Mouse (Mus musculus) forebrain, embryonic 13.5 days (tissue): ENCODE results near the gene Setd5. TPM values are rescaled to one million over a fixed set of nuclear protein-coding genes. Genes with fewer than 3 reads are reported as not detected.
A peak's percentile ranks its signal among the peaks of the same experiment; 100 is the strongest.

Source experiments
- ATAC-seq: fragments of 200-750 bp; cut with Nextera tagmentation; 2 replicates; pipeline ENCODE4 v1.8.0; 2017
- H3K27ac ChIP-seq: fragments of 300-500 bp; sonication (generic); 2 replicates; pipeline ENCODE4 v1.5.1; 2015; ENCODE audit warnings: inconsistent platforms, mild to moderate bottlenecking, moderate library complexity
- H3K27me3 ChIP-seq: fragments of 300-500 bp; sonication (generic); 2 replicates; pipeline ENCODE4 v1.6.1; 2015; ENCODE audit warnings: mild to moderate bottlenecking, inconsistent platforms
- H3K36me3 ChIP-seq: fragments of 300-500 bp; sonication (generic); 2 replicates; pipeline ENCODE4 v1.6.1; 2015; ENCODE audit warnings: mild to moderate bottlenecking, inconsistent platforms; ENCODE audit not compliant: poor library complexity, severe bottlenecking
- H3K4me1 ChIP-seq: fragments of 300-500 bp; sonication (generic); 2 replicates; pipeline ENCODE4 v1.6.1; 2015; ENCODE audit warnings: inconsistent platforms
- H3K4me2 ChIP-seq: fragments of 300-500 bp; sonication (generic); 2 replicates; pipeline ENCODE4 v1.6.1; 2015; ENCODE audit warnings: inconsistent platforms, mild to moderate bottlenecking, moderate library complexity
- H3K4me3 ChIP-seq: fragments of 300-500 bp; sonication (generic); 2 replicates; pipeline ENCODE4 v1.5.1; 2015; ENCODE audit warnings: mild to moderate bottlenecking, inconsistent platforms
- H3K9ac ChIP-seq: fragments of 300-500 bp; sonication (generic); 2 replicates; pipeline ENCODE4 v1.6.1; 2015; ENCODE audit warnings: mild to moderate bottlenecking, inconsistent platforms
- H3K9me3 ChIP-seq: fragments of 300-500 bp; sonication (generic); replicated peaks from 2 replicates; pipeline ENCODE4 v1.6.1; 2016; ENCODE audit warnings: inconsistent platforms
- WGBS: fragments of 180-500 bp; shearing (Covaris S2); methylation state at CpG from one replicate; pipeline ENCODE4 v1.1.7; 2015; 5-methylcytosine and 5-hydroxymethylcytosine counted together
- polyA plus RNA-seq: library from polyadenylated mRNA; unstranded; fragments of >200 nt; fragmentation: Nextera tagmentation; extraction: Ambion mirVana; gene quantifications from 2 replicates; pipeline ENCODE4 v1.2.1, GENCODE M21; 2015

The Setd5 gene
- polyA plus RNA-seq, 1 experiment from 2014 or later: 56.9 TPM

DNA sequence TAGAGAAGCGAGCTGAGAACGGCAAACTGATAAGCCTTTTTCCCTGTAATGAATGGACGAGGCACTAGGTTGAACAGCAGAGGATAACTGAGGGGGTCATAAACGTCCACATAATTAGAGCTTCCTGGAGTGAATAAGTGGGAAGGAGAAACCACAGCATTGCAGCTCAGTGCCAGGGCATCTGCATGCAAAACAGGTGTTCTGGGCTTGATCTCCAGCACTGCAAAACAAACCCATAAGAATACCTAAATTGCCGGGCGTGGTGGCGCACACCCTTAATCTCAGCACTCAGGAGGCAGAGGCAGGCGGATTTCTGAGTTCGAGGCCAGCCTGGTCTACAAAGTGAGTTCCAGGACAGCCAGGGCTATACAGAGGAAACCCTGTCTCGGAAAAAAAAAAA, 13.8 kb upstream of the Setd5 start:
- Histone ChIP-seq H3K27me3 (no peaks in the 10 kb centered on the region), H3K27ac (no peak overlapping the region), H3K36me3 (peaks cover 93% of the 10 kb centered on the region), H3K9ac (no peak overlapping the region), H3K4me3 (no peak overlapping the region), H3K4me2 (no peak overlapping the region), H3K9me3 (no peaks in the 10 kb centered on the region), H3K4me1 (peaks cover 6% of the 10 kb centered on the region)
- ATAC-seq: no peak
- WGBS: 89% methylated on average over 10 of the region's 10 CpGs

DNA sequence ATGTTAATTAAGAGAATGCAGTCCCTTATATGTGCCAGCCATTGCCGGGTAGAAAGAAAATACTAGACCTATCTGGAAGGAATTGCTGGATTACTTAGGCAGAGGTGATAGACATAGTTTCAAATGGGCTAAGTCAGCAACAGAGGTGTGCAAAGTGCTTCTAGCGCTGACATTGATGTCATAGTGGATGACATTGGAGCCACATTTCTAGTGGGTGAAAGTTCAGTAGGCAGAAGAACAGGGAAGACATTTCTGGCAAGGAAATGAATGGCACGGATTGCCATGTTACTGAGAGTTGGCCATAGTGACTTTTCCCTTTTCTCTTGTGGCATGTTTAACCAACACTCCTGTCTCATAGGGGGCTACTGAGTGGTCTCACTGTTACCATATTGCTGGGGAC, 12.0 kb upstream of the Setd5 start:
- H3K4me2 ChIP-seq: no peak overlapping the region
- H3K27me3 ChIP-seq: no peaks in the 10 kb centered on the region
- H3K36me3 ChIP-seq: peaks cover 90% of the 10 kb centered on the region
- no peak overlapping the region for H3K9ac ChIP-seq
- no peak for ATAC-seq
- no peaks in the 10 kb centered on the region for H3K9me3 ChIP-seq
- H3K4me3 ChIP-seq: no peak overlapping the region
- WGBS: 94% methylated on average over 3 of the region's 3 CpGs
- H3K27ac ChIP-seq: no peak overlapping the region
- H3K4me1 ChIP-seq: peaks cover 6% of the 10 kb centered on the region

DNA sequence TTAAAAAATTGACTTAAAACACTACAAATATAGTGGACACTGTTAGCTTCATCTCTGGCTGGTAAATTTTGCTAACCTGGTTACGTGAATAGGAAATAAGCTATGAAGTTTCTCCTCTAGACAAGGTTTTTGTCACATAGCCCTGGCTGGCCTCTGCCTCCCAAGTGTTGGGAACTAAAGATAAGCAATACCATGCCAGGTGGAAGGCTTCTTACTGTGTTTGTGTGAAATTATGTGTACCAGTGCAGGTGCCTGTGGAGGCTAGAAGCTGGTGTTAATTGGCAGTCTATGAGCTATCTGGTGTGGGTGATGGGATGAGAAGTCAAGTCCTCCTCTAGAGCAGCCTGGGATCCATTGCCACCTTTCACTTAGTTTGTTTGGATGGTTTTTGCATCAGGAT, 8.0 kb upstream of the Setd5 start:
- no peaks in the 10 kb centered on the region for H3K9me3 ChIP-seq
- no peak for ATAC-seq
- H3K9ac ChIP-seq: no peak overlapping the region
- no peaks in the 10 kb centered on the region for H3K27me3 ChIP-seq
- H3K36me3 ChIP-seq: peaks cover 57% of the 10 kb centered on the region
- no peak overlapping the region for H3K27ac ChIP-seq
- H3K4me2 ChIP-seq: no peak overlapping the region
- H3K4me3 ChIP-seq: no peak overlapping the region
- WGBS: 93% methylated on average over 1 of the region's 1 CpGs
- peaks cover 10% of the 10 kb centered on the region for H3K4me1 ChIP-seq

DNA sequence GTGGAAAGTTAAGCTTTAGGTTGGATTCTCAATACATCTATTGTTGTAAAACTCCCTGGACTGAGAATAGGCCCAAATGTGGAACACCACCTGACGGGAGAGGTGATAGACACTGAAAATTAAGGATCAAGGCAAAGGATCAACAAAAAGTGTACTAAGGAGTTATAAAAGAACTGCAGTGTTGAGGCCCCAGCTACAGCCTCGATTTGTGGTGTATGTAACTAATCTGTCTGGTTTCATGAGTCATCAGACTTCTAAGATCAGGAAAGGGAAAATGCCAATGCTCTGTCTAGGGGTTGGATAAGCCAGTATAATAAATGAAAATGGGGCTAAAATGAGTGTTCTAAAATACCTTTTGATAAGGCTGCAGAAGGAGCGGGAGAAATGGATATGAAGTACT, 1.9 kb upstream of the Setd5 start:
- 18% methylated on average over 3 of the region's 3 CpGs for whole genome bisulfite sequencing
- H3K27ac ChIP-seq: peak overlapping the region; percentile 99; the same call in 1 of the 2 replicates
- H3K27me3 ChIP-seq: no peaks in the 10 kb centered on the region
- H3K4me1 ChIP-seq: peaks cover 44% of the 10 kb centered on the region
- H3K9ac ChIP-seq: peak overlapping the region; percentile 94
- no peaks in the 10 kb centered on the region for H3K9me3 ChIP-seq
- H3K4me3 ChIP-seq: peak overlapping the region; percentile 73
- ATAC-seq: no peak
- H3K36me3 ChIP-seq: peaks cover 3% of the 10 kb centered on the region
- peak overlapping the region; percentile 93 for H3K4me2 ChIP-seq

DNA sequence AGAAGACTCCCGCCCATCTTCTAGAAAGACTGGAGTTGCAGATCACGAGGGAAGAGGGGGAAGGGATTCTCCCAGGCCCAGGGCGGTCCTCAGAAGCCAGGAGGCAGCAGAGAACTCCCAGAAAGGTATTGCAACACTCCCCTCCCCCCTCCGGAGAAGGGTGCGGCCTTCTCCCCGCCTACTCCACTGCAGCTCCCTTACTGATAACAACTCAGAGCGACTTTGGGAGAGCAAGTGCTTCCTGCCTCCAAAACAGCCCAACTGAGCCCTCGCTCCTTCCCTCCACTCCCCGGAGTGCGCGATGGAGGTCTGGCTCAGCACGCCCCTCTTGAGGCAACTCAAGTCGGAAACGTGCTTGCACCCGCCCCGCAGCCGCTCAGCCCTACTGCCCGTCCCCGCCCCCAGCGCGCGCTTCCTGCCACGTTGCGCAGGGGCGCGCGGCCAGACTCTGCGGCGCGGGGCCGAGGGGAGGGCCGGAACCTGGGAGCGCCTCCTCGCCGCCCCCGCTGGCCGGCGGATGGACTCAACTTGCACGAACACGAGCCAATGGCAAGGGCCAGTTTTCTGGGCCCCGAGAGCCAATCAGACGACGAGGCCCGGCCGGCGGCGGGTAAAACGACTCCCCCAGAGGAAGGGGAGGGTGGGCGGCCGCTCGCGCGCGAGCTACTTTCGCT, 1.0 kb upstream of the Setd5 start:
- ATAC-seq: peak; percentile 79
- peak overlapping the region; percentile 94 for H3K9ac ChIP-seq
- WGBS: under 1% methylated on average over 36 of the region's 55 CpGs
- H3K36me3 ChIP-seq: peaks cover 2% of the 10 kb centered on the region
- peak overlapping the region; percentile 93 for H3K4me2 ChIP-seq
- peak overlapping the region; percentile 99 for H3K27ac ChIP-seq
- no peaks in the 10 kb centered on the region for H3K9me3 ChIP-seq
- peaks cover 46% of the 10 kb centered on the region for H3K4me1 ChIP-seq
- no peaks in the 10 kb centered on the region for H3K27me3 ChIP-seq
- peak overlapping the region; percentile 73 for H3K4me3 ChIP-seq

DNA sequence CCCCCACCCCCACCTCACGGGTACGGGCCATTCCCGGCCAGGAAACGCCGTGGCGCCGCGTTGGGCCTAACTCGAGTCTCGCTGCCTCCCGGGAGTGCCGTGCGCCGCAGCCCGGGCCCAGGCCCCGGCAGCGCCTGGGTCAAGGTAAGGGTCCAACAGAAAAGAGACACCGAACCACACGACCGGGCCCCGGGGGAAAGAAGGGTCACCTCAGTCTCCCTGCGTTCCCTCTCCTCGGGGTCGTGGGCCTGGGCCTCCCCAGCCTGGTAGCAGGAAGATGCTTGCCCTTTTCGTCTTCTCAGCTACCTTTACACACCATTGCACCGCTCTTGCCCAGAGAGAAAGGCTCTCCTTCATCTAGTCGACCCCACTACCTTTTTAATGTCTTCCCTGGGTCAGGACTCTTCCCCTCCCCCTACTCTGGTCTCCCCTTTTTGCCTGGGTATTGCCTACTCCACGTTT, 435 bp downstream of the Setd5 start:
- Histone ChIP-seq H3K36me3 (no peaks in the 10 kb centered on the region), H3K4me1 (peaks cover 61% of the 10 kb centered on the region), H3K4me2 (peak overlapping the region; percentile 93), H3K9ac (peak overlapping the region; percentile 94), H3K4me3 (peak overlapping the region; percentile 73), H3K27me3 (no peaks in the 10 kb centered on the region), H3K27ac (peak overlapping the region; percentile 99), H3K9me3 (no peaks in the 10 kb centered on the region)
- WGBS: under 1% methylated on average over 25 of the region's 28 CpGs
- no peak for ATAC-seq

DNA sequence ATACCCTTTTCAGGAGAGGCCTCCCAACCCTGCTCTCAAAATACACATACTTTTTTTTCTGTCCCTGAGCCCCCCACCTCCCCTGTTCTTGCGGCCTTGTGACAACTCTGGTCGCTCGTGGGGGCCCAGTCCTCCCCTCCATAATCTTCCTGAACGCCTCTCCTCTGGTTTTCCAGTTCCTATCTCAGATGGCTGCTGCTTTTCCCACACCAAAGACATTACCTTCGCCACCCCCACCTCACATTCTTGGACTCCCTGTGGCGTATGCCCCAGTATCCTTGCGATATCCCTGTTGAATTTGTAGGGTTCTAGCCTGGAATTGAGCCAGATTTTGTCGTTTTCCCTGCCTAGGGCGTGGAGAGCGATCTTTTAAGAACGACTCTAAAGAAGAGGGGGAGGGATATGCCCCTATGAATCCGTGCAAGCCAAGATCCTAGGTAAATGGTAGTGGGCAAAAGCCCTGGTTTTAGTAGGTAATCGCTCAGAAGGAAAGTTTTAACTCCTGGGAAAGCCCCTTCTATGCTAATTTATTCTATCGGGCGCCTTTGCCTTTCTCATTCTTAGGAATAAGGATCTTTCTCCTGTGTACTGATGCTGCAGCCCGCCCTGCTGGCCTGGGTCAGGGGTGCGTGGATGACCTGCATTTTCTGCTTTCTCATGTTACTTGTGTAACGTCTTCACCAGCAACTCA, 1.0 kb downstream of the Setd5 start:
- peak overlapping the region; percentile 93 for H3K4me2 ChIP-seq
- H3K9me3 ChIP-seq: no peaks in the 10 kb centered on the region
- H3K27me3 ChIP-seq: no peaks in the 10 kb centered on the region
- H3K9ac ChIP-seq: peak overlapping the region; percentile 94
- ATAC-seq: no peak
- peak overlapping the region; percentile 73 for H3K4me3 ChIP-seq
- WGBS: under 1% methylated on average over 18 of the region's 18 CpGs
- no peaks in the 10 kb centered on the region for H3K36me3 ChIP-seq
- peaks cover 60% of the 10 kb centered on the region for H3K4me1 ChIP-seq
- peak overlapping the region; percentile 99 for H3K27ac ChIP-seq

DNA sequence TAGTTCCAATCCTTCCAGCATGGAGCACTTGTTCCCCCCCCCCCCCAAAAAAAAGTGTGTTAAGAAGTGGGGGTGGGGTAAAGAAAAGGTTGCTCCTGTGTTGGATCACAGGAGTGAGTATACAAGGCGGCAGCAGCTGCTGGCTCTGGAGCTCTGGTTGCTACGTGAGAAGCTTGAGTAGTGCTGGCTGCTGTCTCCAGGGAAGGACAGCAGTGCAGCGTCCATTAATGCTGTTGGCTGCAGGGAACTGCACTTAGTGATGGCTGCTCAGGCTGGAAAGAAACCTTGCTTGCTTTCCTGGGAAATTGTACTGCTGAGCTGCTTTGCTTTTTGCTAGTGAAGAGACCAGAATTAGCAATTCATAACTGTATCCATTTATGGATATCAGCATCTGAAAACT, 2.3 kb downstream of the Setd5 start:
- ATAC-seq: no peak
- Histone ChIP-seq H3K36me3 (no peaks in the 10 kb centered on the region), H3K4me2 (peak overlapping the region; percentile 93), H3K9ac (peak overlapping the region; percentile 94), H3K4me3 (peak overlapping the region; percentile 73), H3K27ac (peak overlapping the region; percentile 69), H3K9me3 (no peaks in the 10 kb centered on the region), H3K4me1 (peaks cover 61% of the 10 kb centered on the region), H3K27me3 (no peaks in the 10 kb centered on the region)
- 0% methylated on average over 3 of the region's 3 CpGs for WGBS

DNA sequence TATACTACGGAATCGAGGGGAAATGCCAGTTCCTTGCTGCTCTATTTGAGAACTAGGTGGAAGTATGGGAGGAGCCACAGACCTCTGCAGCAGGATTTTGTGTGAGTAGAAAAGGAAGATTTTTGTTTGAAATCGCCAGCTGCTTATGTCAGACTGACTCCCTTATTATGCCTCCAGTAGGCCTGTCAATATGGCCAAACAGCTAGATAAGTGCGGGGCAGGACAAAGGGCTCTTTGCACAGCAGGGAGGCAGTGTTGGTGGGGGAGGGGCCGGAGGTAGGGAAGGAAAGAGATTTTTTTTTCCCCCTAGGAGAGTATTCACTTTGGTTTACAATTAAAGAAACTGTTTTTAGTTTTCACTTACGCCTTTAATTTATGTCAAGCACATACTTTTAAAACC, 5.1 kb downstream of the Setd5 start:
- H3K4me3 ChIP-seq: peak overlapping the region; percentile 22
- no peak; the same call in 1 of the 2 replicates for ATAC-seq
- H3K27me3 ChIP-seq: no peaks in the 10 kb centered on the region
- H3K4me2 ChIP-seq: peak overlapping the region; percentile 54
- WGBS: 7% methylated on average over 6 of the region's 6 CpGs
- H3K9me3 ChIP-seq: no peaks in the 10 kb centered on the region
- peak overlapping the region; percentile 60 for H3K9ac ChIP-seq
- peak overlapping the region; percentile 76 for H3K27ac ChIP-seq
- H3K4me1 ChIP-seq: peaks cover 50% of the 10 kb centered on the region
- no peaks in the 10 kb centered on the region for H3K36me3 ChIP-seq

DNA sequence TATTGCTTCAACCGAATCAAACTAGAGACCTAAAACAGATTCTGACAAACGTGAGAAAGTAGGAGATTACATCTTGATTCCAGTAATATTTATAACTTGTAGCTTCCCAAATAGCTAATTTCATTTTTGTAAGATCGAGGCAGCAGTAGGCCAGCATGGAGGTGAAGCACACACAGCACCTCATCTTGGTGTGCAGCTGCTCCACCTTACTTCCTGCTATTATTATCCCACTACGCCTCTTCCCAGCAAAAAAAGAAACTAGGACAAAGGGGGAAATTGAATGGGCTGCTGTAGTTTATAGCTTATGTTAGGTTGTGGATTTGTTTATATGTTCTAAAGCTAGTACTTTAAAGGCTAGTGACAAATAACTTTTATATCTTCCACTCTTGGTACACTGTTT, 7.4 kb downstream of the Setd5 start:
- Histone ChIP-seq H3K4me3 (no peak overlapping the region), H3K27me3 (no peaks in the 10 kb centered on the region), H3K36me3 (no peaks in the 10 kb centered on the region), H3K4me2 (no peak overlapping the region), H3K9me3 (no peaks in the 10 kb centered on the region), H3K9ac (no peak overlapping the region), H3K27ac (no peak overlapping the region), H3K4me1 (peaks cover 36% of the 10 kb centered on the region)
- no peak for ATAC-seq
- 61% methylated on average over 4 of the region's 4 CpGs for WGBS

DNA sequence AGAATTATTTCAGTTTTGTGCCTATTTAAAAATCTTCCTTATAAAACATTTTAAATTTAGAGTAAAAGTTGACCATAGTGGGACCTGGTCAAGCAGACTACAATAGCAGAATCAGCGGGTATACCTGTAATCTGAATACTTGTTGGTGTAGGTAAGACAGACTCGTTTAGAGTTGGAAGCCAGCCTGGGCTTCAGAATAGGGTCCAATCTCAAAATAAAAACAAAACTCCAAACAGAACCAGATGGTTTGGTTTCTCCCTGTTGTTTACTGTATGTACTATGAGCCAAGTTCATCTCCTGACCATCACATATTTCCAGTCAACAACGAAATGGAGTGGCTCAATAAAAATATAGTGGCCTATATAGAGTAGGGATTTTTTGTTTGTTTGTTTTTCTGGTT, 16.0 kb downstream of the Setd5 start:
- H3K27ac ChIP-seq: no peak overlapping the region
- WGBS: 88% methylated on average over 3 of the region's 3 CpGs
- no peak overlapping the region for H3K9ac ChIP-seq
- ATAC-seq: no peak
- no peaks in the 10 kb centered on the region for H3K36me3 ChIP-seq
- H3K4me3 ChIP-seq: no peak overlapping the region
- H3K9me3 ChIP-seq: no peaks in the 10 kb centered on the region
- H3K4me1 ChIP-seq: no peaks in the 10 kb centered on the region
- H3K4me2 ChIP-seq: no peak overlapping the region
- no peaks in the 10 kb centered on the region for H3K27me3 ChIP-seq

DNA sequence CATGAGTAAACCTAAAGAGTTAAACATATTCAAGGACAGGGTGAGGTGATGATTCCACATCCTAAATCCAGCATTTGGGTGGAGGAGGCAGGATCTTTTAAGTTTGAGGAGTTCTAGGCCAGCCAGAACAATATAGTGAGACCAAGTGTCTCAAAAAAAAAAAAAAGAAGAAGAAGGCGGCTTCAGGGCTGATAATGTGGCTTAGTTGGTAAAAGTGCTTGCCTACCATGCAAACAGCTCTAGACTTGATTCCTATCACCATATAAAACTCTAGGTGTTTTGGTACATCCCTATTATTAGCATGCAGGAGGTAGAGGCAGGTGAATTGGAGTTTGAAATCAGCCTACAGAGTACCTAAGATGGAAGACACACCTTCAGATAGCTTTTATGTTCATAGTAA, 18.4 kb downstream of the Setd5 start:
- ATAC-seq: no peak
- H3K9ac ChIP-seq: no peak overlapping the region
- 95% methylated on average over 1 of the region's 1 CpGs for WGBS
- H3K27ac ChIP-seq: no peak overlapping the region
- H3K4me1 ChIP-seq: peaks cover 18% of the 10 kb centered on the region
- H3K27me3 ChIP-seq: no peaks in the 10 kb centered on the region
- no peak overlapping the region for H3K4me3 ChIP-seq
- no peak overlapping the region for H3K4me2 ChIP-seq
- H3K36me3 ChIP-seq: no peaks in the 10 kb centered on the region
- H3K9me3 ChIP-seq: no peaks in the 10 kb centered on the region
